Mouse (Mus musculus) liver, embryonic 15.5 days (tissue): ENCODE results near the gene Syt5. TPM values are rescaled to one million over a fixed set of nuclear protein-coding genes. Genes with fewer than 3 reads are reported as not detected.
A peak's percentile ranks its signal among the peaks of the same experiment; 100 is the strongest.
"Not testable (repeated sequence)": the region's sequence is repeated elsewhere in the genome, so short reads cannot be mapped to it uniquely, and the experiment has no call there.

Source experiments
- ATAC-seq: fragments of 200-750 bp; cut with Nextera tagmentation; 2 replicates; pipeline ENCODE4 v1.8.0; 2017; ENCODE audit warnings: moderate number of reproducible peaks, mild to moderate bottlenecking, moderate library complexity; ENCODE audit not compliant: insufficient read depth
- H3K27ac ChIP-seq: fragments of 300-500 bp; sonication (generic); replicated peaks from 2 replicates; pipeline ENCODE4 v1.5.1; 2015; ENCODE audit warnings: mild to moderate bottlenecking, inconsistent platforms
- H3K27me3 ChIP-seq: fragments of 300-500 bp; sonication (generic); 2 replicates; pipeline ENCODE4 v1.6.1; 2015; ENCODE audit warnings: mild to moderate bottlenecking, inconsistent platforms
- H3K36me3 ChIP-seq: fragments of 300-500 bp; sonication (generic); replicated peaks from 2 replicates; pipeline ENCODE4 v1.6.1; 2015; ENCODE audit warnings: moderate library complexity, mild to moderate bottlenecking, inconsistent platforms
- H3K4me1 ChIP-seq: fragments of 300-500 bp; sonication (generic); replicated peaks from 2 replicates; pipeline ENCODE4 v1.6.1; 2015; ENCODE audit warnings: inconsistent platforms
- H3K4me2 ChIP-seq: fragments of 300-500 bp; sonication (generic); 2 replicates; pipeline ENCODE4 v1.6.1; 2015; ENCODE audit warnings: moderate library complexity, mild to moderate bottlenecking, inconsistent platforms
- H3K4me3 ChIP-seq: fragments of 300-500 bp; sonication (generic); replicated peaks from 2 replicates; pipeline ENCODE4 v1.5.1; 2015; ENCODE audit warnings: mild to moderate bottlenecking, inconsistent platforms
- H3K9ac ChIP-seq: fragments of 300-500 bp; sonication (generic); 2 replicates; pipeline ENCODE4 v1.6.1; 2015; ENCODE audit warnings: moderate library complexity, mild to moderate bottlenecking, inconsistent platforms
- H3K9me3 ChIP-seq: fragments of 300-500 bp; sonication (generic); replicated peaks from 2 replicates; pipeline ENCODE4 v1.6.1; 2016; ENCODE audit warnings: inconsistent platforms
- WGBS: fragments of 180-500 bp; shearing (Covaris S2); methylation state at CpG from one replicate; pipeline ENCODE4 v1.1.7; 2015; ENCODE audit warnings: mixed read lengths; ENCODE audit not compliant: insufficient replicate concordance; 5-methylcytosine and 5-hydroxymethylcytosine counted together
- polyA plus RNA-seq: library from polyadenylated mRNA; unstranded; fragments of >200 nt; fragmentation: Nextera tagmentation; extraction: Ambion mirVana; gene quantifications from 2 replicates; pipeline ENCODE4 v1.2.1, GENCODE M21; 2015

Syt5 gene
- polyA plus RNA-seq: 0.35 and 0.77 TPM in 2 replicates

GRCm38 (mm10) chr7:4547221-4547641 lies at the start of gene Syt5:
Gene Syt5 (minus strand): TSS chr7:4547541.
- ATAC-seq: no peak
- Histone ChIP-seq H3K9ac (no peak within 1 kb of the TSS), H3K9me3 (no peaks in the 10 kb centered on the region), H3K27me3 (peaks cover 39% of the 10 kb centered on the region), H3K4me1 (peaks cover 15% of the 10 kb centered on the region), H3K4me3 (peak within 1 kb of the TSS; percentile 20; the same call in 1 of the 2 replicates), H3K27ac (no peak within 1 kb of the TSS), H3K36me3 (no peaks in the 10 kb centered on the region), H3K4me2 (peak within 1 kb of the TSS; percentile 51)
- 9% methylated on average over 33 of the region's 33 CpGs for WGBS

- H3K9me3 ChIP-seq, H3K27ac ChIP-seq, H3K27me3 ChIP-seq, H3K4me3 ChIP-seq, H3K36me3 ChIP-seq, H3K4me2 ChIP-seq, H3K9ac ChIP-seq, H3K4me1 ChIP-seq, ATAC-seq: not testable (repeated sequence)
- 36% methylated on average over 4 of the region's 4 CpGs for WGBS
These were observed 49.7 kb upstream of the Syt5 start for GRCm38 (mm10) chr7:4597046-4597445.

- not testable (repeated sequence) for H3K4me1 ChIP-seq, H3K27me3 ChIP-seq, H3K4me2 ChIP-seq, H3K9ac ChIP-seq, H3K27ac ChIP-seq, H3K4me3 ChIP-seq, ATAC-seq, H3K9me3 ChIP-seq, H3K36me3 ChIP-seq
- 39% methylated on average over 3 of the region's 3 CpGs for WGBS
These were observed 34.1 kb upstream of the Syt5 start for GRCm38 (mm10) chr7:4581481-4581880.

GRCm38 (mm10) chr7:4572361-4572760 lies 25.0 kb upstream of the Syt5 start:
- H3K9ac ChIP-seq, H3K4me1 ChIP-seq, H3K4me3 ChIP-seq, H3K36me3 ChIP-seq, ATAC-seq, H3K4me2 ChIP-seq, H3K27ac ChIP-seq, H3K9me3 ChIP-seq, H3K27me3 ChIP-seq: not testable (repeated sequence)
- 30% methylated on average over 2 of the region's 2 CpGs for WGBS

GRCm38 (mm10) chr7:4562660-4563059 lies 15.3 kb upstream of the Syt5 start:
- H3K36me3 ChIP-seq: no peaks in the 10 kb centered on the region
- no peak overlapping the region for H3K4me2 ChIP-seq
- no peaks in the 10 kb centered on the region for H3K4me1 ChIP-seq
- no peak overlapping the region for H3K9ac ChIP-seq
- H3K4me3 ChIP-seq: no peak overlapping the region
- no peaks in the 10 kb centered on the region for H3K27me3 ChIP-seq
- H3K27ac ChIP-seq: no peak overlapping the region
- no peaks in the 10 kb centered on the region for H3K9me3 ChIP-seq
- WGBS: 74% methylated on average over 3 of the region's 3 CpGs
- ATAC-seq: no peak

GRCm38 (mm10) chr7:4557167-4557560 lies 9.8 kb upstream of the Syt5 start:
- WGBS: 45% methylated on average over 6 of the region's 6 CpGs
- no peaks in the 10 kb centered on the region for H3K9me3 ChIP-seq
- ATAC-seq: no peak
- H3K4me2 ChIP-seq: no peak overlapping the region
- no peaks in the 10 kb centered on the region for H3K36me3 ChIP-seq
- H3K27me3 ChIP-seq: peaks cover 4% of the 10 kb centered on the region
- H3K4me3 ChIP-seq: no peak overlapping the region
- H3K9ac ChIP-seq: no peak overlapping the region
- no peaks in the 10 kb centered on the region for H3K4me1 ChIP-seq
- no peak overlapping the region for H3K27ac ChIP-seq

GRCm38 (mm10) chr7:4556256-4557166 lies 9.2 kb upstream of the Syt5 start:
- Histone ChIP-seq H3K4me3 (no peak overlapping the region), H3K27ac (no peak overlapping the region), H3K9ac (no peak overlapping the region), H3K9me3 (no peaks in the 10 kb centered on the region), H3K4me1 (no peaks in the 10 kb centered on the region), H3K27me3 (peaks cover 4% of the 10 kb centered on the region), H3K4me2 (no peak overlapping the region), H3K36me3 (no peaks in the 10 kb centered on the region)
- ATAC-seq: peak; percentile 60
- 17% methylated on average over 15 of the region's 15 CpGs for WGBS

GRCm38 (mm10) chr7:4546591-4547131 lies 680 bp downstream of the Syt5 start:
- peak overlapping the region; percentile 51 for H3K4me2 ChIP-seq
- H3K27ac ChIP-seq: no peak overlapping the region
- H3K4me3 ChIP-seq: no peak overlapping the region
- no peak for ATAC-seq
- no peak overlapping the region for H3K9ac ChIP-seq
- peaks cover 15% of the 10 kb centered on the region for H3K4me1 ChIP-seq
- 5% methylated on average over 26 of the region's 26 CpGs for WGBS
- peaks cover 39% of the 10 kb centered on the region for H3K27me3 ChIP-seq
- H3K9me3 ChIP-seq: no peaks in the 10 kb centered on the region
- no peaks in the 10 kb centered on the region for H3K36me3 ChIP-seq

- ATAC-seq: no peak
These were observed 1.3 kb downstream of the Syt5 start for GRCm38 (mm10) chr7:4546050-4546449.

GRCm38 (mm10) chr7:4542013-4542412 lies 5.3 kb downstream of the Syt5 start:
- H3K27ac ChIP-seq: no peak overlapping the region
- peaks cover 15% of the 10 kb centered on the region for H3K27me3 ChIP-seq
- no peak for ATAC-seq
- no peak overlapping the region for H3K9ac ChIP-seq
- H3K9me3 ChIP-seq: no peaks in the 10 kb centered on the region
- H3K4me3 ChIP-seq: 0 out of 2 replicates have a peak overlapping the region, but pooled peaks have one; percentile 10
- 36% methylated on average over 17 of the region's 17 CpGs for WGBS
- H3K4me2 ChIP-seq: peak overlapping the region; percentile 16
- no peaks in the 10 kb centered on the region for H3K36me3 ChIP-seq
- H3K4me1 ChIP-seq: peaks cover 10% of the 10 kb centered on the region

More at GRCm38 (mm10) chr7:4546050-4546449, 1.3 kb downstream of the Syt5 start:
- Histone ChIP-seq H3K4me1 (peaks cover 15% of the 10 kb centered on the region), H3K4me2 (no peak overlapping the region), H3K36me3 (no peaks in the 10 kb centered on the region), H3K27ac (no peak overlapping the region), H3K9me3 (no peaks in the 10 kb centered on the region), H3K4me3 (no peak overlapping the region), H3K27me3 (peaks cover 37% of the 10 kb centered on the region), H3K9ac (no peak overlapping the region)
- 59% methylated on average over 15 of the region's 15 CpGs for WGBS

GRCm38 (mm10) chr7:4541344-4541743 lies 6.0 kb downstream of the Syt5 start:
- Histone ChIP-seq H3K4me2 (no peak overlapping the region), H3K27ac (no peak overlapping the region), H3K27me3 (peaks cover 8% of the 10 kb centered on the region), H3K4me3 (no peak overlapping the region), H3K9ac (no peak overlapping the region), H3K4me1 (0 out of 2 replicates have a peak, but pooled peaks cover 3% of the 10 kb centered on the region), H3K9me3 (no peaks in the 10 kb centered on the region), H3K36me3 (no peaks in the 10 kb centered on the region)
- no peak for ATAC-seq
- WGBS: 59% methylated on average over 5 of the region's 5 CpGs
